Mouse (Mus musculus) layer of hippocampus, postnatal 10 days (tissue): Measurements from ENCODE around the gene Cspg4. TPM values are rescaled to one million over a fixed set of nuclear protein-coding genes. Genes with fewer than 3 reads are reported as not detected.
"Not testable (repeated sequence)": the region's sequence is repeated elsewhere in the genome, so short reads cannot be mapped to it uniquely, and the experiment has no call there.

Experiments used
- DNase-seq, 2 experiments: peaks; one replicate each; pipeline ENCODE4 v3.0.0; 2021; ENCODE audit warnings: low spot score in 2 of 2
- total RNA-seq, 2 experiments: library from RNA; stranded (reverse); gene quantifications; 2 replicates each; pipeline ENCODE4 v1.2.3; 2021

The Cspg4 gene
- total RNA-seq, 2 experiments from 2014 or later: 37.0 to 37.5 TPM

DNA sequence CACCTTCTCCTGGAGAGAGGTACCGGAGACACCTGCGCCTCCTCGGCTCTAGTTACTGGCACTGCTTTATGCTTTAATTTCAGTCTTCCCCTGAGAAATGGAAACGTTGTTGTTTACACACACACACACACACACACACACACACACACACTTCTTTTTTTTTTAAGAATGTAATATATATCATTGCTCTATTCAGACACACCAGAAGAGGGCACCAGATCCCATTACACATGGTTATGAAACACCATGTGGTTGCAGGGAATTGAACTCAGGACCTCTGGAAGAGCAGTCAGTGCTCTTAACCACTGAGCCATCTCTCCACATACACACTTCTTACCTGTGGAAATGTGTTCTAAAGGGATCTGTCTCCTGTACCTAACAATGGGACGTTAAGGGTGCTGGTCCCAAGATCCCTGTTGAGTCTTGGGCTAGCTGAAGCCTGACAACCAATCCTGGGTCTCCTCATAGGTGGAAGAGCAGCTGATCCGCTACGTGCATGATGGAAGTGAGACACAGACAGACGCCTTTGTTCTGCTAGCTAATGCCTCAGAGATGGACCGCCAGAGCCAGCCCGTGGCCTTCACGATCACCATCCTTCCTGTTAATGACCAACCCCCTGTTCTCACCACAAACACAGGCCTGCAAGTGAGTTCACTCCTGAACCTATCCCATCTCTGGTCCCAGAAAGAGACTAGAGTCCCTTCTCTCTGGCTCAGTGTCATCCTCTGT, 25.9 kb downstream of the Cspg4 start:
- peak in 1 of 2 experiments; percentile 16 for DNase-seq

DNA sequence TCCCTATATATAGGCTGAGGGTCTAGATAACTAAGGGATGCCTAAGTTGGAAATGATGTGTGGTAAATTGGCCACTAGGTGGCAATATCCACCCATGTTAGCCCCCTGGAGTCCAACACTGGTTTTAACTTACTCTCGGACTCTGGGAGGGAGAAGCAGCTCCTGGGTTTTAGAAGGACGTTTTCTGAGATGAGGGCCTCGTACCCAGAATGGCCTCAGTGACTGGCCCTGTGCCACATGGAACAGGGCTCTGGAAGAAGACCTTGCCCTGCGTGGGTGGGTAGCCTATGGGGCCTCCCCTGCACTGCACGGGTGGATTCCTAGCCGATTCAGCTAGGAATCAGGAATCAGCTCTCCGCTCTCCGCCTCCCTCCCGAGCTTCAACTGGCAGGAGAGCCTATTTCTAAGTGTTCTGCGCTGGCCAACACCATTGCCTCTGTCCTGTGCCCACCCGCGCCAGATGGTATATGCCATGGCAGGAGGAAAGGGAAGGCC, 26.7 kb downstream of the Cspg4 start:
- DNase-seq: peak; percentile 69 to 79

DNA sequence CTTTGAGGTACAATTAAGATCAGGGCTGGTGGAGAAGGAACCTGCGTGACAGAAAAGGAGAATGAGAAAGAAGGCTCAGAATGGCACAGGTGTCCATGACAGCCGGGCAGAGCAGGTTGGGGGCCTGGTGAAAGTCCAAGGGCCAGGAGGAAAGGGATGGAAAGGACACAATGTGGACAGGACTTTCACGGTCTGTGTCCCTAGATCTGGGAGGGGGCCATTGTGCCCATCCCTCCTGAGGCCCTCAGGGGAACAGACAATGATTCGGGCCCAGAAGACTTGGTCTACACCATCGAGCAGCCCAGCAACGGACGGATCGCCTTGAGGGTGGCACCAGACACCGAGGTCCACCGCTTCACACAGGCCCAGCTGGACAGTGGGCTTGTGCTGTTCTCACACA, 27.3 kb downstream of the Cspg4 start:
- DNase-seq: no peak

DNA sequence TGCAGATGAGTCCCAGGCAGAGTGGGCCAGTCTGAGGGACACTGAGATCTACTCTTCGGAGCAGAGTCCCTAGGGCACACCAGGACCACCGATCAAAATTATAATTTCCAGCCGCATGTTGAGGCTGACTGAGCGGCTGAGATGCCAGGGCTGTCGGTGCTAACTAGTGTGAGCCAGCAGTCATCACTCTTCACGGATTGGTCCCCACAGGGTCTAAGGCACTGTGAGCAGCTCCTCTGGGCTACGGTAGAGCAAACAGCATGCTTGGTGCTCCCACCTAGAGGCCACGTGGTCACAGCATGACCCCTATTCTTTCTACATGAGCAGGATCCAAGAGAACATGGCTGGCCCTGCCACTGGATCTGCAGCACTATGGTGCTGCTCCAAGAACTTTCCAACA, 28.5 kb downstream of the Cspg4 start:
- DNase-seq: no peak

DNA sequence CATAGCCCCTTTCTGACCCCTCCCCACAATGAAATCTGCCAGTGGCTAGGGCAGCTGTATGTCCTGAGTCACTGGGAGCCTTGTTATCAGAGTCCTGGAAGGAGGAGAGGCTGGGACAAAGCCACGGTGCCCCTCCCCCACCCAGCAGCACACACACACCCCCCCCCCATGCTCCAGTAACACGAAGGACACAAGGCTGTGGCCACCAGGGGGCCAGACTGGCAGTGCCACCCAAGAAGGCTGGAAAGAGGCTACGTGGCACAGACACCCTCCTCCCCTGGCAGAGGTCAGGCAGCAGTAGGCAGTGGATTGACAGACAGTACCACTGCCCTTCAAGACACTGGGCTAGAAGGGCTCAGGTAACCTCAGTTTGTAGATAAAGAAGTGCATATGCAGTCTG, 29.2 kb downstream of the Cspg4 start:
- no peak for DNase-seq

DNA sequence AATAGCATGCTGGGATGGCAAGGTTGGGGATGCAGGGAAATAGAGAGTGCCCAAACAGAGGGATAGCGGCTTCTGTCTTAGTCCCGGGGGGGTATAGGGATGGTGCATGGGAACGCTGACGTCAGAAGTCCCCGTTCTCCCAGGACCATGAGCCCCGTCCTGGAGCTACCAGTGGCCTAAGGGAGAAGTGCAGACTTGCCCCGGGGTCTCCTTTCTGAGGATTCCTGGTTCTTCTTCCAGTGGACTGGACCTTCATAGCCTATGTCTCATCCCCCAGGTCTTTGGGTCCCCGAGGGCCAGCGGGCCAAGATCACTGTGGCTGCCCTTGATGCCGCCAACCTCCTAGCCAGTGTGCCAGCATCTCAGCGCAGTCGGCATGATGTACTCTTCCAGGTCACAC, 31.9 kb downstream of the Cspg4 start:
- no peak for DNase-seq

DNA sequence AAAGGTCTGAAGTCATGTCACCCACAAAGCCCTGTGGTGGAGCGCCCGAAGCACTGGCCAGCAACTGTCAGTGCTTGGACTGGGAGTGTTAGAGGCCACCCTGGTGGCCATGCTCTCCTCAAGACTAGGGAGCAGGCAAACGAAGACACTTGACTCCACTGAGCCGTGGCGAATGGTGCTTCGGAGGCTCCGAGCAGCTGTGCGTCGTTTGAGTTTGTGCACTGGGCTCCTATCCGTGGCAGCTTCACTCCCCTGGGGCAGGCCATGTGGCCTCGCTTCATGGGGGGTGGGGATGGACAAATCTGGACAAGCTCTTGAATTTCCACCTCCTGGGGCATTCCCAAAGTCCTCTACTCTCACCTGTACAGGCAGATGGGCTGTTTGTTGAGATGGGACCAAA, 34.6 kb downstream of the Cspg4 start:
- DNase-seq: no peak

DNA sequence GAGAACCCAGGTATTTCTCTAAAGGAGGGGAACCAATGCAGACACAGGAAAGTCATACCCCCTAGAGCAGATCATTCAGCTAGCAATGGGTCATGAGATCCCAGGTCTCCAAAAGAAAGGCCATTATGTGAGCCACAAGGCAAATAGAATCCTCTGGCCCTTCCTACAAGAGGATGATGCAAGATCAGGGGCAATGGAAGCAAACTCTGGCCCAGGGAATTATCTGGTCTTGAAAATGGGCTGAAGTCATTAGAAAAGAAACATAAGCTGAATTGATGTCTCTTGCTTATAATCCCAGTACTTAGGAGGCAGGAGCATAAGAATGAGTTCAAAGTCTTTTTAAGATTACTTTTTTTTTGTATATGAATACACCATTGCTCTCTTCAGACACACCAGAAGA, 35.2 kb downstream of the Cspg4 start:
- DNase-seq: no peak

DNA sequence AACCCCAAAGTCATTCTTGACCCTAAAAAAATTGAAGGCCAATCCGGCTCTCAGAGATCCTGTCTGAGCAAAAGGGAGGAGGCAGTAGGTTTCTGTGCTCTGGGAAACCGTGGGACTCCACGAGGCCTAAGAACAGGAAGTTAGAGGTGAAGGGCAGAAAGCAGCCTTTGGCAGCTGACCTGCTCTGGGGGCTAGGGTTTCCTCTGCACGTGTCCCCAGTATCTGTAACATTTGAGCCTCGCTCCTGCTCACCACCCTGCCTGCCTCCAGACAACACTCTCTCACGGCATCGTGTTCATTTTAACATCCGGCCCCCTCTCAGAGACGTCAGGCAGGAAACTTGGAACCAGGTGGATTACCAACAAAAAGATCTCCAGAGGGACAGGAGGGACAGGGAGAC, 35.7 kb downstream of the Cspg4 start:
- no peak for DNase-seq

DNA sequence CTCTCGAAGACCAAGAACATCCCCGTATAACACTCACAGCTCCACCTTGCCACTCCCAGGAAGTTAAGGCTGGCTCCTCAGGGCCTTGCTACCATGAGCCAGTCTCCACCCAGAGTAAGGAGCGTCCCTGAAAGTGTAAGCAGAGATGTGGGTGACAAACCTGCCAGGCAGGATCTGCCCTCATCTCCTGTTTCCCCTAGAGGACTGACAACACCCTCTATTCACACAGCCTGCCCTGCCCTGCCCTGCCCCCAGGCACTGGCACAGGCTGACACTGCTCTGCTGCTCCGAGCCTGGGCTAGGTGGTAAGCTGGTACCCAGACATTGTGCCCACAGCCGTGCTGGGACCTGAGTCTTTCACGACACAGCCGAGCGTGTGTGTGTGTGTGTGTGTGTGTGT, 36.4 kb downstream of the Cspg4 start:
- no peak for DNase-seq

DNA sequence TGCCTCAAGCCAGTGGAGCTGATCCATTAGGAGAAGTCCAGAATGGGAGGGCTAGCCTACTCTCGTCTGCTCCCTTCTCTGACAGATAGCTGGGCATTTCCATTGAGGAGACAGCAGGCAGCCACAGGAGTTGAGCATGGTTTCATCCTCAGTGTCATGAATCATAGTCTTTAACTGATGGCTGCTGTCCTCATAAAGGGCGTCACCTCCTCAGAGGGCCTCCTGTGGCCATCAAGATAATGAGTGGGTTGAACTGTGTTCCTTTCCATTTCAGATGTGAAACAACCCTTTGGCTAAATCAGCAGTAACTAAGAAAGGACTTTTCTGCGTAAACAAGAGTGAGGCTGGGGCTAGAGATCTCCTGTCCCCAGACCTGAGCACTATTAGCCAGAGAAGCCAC, 38.8 kb downstream of the Cspg4 start:
- no peak for DNase-seq

DNA sequence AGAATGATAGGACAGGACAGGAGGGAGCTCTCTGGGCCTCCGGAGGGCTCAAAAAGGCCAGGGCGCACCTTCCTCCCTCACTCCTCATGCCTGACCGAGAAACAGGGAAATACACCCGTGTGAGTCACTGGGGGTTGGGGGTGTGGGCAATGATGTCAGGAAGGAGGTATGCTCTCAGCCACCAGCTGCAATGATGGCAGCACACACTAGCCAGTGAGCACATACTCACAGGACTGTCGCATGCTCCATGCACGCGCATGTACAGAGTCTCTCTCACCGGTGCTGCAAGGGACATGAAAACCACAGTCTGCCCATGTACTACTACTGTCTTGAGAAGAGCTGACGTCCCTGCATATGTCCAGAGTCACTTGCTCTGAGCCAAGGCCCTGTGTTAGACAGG, 42.7 kb downstream of the Cspg4 start:
- no peak for DNase-seq

DNA sequence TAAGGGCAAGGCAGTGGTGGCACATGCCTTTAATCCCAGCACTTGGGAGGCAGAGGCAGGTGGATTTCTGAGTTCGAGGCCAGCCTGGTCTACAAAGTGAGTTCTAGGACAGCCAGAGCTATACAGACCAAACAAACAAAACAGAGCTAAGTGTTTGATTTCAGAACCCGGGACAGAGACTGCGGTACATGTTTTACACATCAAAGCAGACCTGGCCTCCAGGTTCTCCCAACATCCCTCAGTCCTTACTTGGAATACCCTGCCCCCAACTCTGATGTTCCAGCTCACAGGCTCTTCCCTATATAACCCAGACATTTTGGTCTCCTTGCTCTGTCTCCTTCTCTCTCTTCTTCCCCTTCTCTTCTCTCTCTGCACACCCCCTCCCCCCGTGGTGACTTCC, 45.2 kb downstream of the Cspg4 start:
- not testable (repeated sequence) for DNase-seq

DNA sequence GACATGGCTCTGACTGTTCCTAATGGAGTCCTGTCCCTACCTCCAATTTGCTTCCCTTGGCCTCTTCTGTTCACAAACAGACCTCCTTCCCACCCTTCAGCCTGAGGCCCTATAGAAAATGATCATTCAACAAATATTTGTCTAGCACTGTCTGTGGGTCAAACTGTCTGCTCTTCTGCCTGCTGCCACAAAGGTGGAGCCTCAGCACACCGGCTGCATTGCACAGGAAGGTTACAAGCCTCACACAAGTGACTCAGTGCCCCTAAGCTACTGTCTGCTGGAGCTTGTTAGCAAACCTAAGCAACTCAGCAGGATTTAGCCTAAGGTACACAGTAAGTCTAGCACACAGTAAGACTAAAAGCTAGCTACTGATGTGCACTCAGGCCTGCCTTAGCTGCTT, 46.2 kb downstream of the Cspg4 start:
- DNase-seq: no peak

DNA sequence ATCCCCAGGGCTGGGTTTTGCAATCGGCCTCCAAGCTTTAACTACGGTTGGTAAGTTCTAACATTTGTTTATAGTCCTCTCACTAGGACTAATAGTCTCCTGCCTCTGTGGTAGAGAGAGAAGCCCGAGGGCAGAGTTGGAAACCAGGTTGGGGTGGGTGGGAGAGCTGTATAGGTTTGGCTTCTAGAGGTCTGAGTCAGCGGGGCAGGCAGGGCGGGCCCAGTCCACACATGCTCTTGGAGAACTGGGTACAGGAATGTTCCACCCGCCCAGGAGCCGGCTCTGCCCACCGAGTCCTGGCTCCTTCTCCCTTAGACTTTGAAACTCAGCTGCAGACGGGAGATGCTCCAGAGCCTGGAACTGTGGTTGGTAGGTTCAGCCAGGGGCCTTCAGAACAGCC, 49.2 kb downstream of the Cspg4 start:
- no peak for DNase-seq

DNA sequence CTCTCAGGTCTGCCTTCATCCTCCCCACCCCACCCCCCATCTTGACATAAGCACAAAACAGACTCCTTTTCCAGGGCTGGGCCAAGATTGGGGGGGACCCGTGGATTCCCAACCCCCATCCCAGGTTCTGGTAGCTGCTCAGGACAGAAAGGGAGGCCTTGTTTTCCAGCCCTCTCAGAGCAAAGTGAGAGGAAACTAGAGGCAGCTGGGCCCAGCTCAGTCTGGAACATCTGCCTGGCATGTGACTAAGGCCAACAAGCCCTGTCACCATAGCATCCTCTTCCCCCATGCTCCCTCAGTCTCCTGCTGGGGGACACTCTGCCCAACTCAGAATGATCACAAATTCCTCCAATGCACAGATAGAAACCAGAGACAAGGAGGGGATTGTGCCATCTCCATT, 50.3 kb downstream of the Cspg4 start:
- no peak for DNase-seq

DNA sequence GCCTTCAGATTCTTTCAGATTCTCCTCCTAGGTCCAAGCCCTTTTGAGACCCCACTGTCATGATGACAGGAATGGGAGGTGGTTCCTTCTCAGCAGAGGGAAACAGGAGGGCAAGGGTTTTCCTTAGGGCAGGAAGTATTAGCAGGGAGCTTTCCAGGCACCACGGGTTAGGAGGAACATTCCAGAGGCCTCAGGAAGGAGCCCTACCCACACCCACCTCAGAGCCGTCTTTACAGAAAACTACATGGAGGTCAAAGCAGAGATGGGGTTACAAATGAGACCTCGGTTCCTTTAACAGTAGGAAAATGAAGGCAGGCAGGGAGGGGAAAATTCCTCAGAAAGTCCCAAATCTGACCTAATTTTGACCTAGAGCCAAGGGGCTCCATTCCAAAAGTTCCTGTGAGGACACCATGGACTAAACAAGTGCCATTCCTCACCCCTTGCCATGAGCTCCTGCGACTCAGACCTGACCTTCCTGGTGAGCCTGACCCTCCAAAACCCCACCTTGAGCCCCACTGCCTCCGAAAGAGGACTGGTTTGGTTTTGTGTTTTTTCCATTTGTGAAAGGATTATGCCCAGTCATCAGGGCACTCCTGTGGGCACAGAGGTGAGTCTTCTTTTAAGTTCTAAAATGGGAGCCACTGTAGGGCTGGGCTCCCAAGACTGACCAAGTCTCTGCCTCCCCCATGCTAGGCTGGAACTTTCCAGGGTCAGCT, 51.0 kb downstream of the Cspg4 start:
- no peak for DNase-seq

DNA sequence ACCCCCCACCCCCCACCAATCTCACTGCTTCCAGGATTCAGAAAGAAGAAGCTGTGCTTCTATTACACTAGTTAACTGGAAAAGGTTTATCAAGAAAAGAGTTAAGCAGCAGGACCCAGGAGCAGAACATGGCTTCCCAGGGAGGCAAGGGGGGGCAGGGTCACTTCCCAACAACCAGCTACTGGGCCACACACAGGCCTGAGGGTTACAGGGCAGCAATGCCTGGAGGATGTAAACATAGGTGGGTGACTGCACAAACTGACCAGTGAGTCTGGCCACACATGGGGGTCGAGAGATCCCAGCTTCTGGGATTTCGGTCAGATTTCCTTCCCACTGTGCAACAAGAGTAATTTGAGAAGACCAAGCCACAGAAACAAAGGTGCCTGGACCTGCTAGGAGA, 52.3 kb downstream of the Cspg4 start:
- no peak for DNase-seq

DNA sequence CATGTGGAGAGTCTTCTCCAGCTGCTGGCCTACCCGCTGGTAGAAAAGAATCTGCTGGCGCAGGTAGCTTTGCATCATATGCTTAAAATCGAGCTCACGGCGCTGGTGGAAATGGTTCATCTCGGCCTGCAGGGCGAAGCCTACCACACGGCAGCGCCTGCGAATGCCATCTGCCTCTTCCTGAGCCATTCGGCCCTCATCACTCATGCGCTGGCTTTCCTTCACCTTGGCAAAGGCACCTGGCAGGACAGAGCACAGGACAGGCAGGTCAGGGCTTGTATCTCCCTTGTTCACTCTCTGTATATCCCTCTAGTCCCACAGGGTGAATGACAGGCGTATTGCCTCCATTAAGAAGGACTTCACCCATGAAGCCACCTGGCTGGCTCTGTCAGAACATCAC, 53.6 kb downstream of the Cspg4 start:
- no peak for DNase-seq

DNA sequence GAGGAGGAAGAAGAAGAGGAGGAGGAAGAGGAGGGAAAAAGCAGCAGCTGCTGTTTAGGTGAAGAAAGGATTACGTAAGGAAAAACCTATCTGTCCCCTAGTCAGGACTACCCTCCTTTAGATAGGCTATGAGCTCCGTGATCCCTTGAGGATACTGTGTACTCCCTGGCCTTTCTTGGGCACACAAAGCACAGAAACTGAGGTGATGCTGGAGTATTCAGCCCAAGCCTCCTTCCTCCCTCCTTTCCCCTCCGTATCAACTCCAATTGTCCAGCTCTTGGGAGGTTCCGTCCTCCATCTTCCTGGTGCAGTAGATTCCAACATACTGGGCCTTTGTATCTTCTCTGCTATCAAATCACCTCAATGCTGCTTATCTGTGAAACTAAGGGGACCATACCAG, 57.9 kb downstream of the Cspg4 start:
- DNase-seq: no peak

DNA sequence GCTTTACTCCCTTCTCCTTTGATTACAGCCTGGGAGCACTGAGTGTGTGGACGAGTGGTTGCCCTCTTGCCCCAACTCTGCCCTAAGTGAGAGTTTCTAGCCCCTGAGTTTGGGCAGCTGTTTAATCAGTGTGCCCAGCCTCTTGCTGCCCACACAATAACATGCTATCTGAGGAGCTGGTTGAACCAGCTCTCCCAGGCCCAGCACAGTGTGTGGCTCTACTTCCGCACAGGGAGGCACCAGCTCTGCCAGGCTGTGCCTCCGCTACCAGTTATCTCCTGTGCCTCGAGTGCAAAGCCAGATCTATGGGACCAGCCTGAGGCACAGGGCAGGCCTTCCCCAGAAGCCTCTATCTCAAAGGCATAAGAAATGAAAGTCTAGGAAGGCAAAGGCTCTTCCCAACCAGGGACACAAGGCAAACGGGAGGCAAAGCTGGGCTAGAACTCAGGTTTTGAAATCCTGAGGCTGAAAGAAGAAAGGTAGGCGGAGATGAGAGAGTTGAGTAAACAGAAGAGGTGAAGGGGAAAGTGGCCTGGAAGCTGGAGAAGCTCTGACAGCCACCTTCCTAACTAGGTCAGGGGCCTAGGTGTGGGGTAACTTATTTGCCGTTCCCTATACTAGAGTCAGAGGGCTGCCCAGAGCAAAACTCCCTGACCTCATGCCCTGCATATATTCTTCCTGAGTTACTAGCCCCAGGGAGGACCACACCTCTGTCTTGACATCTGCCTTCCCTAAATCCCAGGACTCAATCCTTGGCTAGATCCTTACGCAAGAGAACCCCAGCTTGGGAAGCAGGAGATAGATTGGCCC, 59.2 kb downstream of the Cspg4 start:
- DNase-seq: no peak

DNA sequence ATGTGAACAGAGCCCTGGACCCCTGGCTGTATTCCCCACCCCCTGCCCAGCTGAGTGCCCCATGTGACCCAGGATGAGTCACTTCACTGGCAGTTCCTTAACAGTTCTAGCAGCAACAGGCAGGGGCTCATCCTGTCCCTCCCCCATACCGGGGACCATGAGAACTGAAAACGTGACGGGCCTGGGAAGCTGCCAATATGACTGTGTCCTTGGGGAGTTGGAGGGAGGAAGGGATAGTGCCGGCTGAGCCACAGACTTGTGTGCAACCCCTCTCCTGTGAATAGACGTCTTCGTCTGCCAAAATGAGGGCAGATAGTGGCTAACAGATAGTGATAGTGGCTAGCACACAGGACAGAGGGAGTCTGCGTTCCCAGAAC, 59.8 kb downstream of the Cspg4 start:
- DNase-seq: peak; percentile 55 to 61
